ENCODE assay signal across 20 mouse cellular contexts in genomic region chr7:58829111-58829510, GRCm38 (mm10).
DNase-seq lines count a peak whose midpoint lies in the region; ATAC-seq and TF ChIP-seq lines count a peak whose summit lies in the region.
"Had no signal": no experiment of that assay in that cellular context is flagged by ENCODE, and none has a peak within 500 bp of the region (broad histone marks: within the 10 kb centered on the region; RNA-seq: fewer than 3 reads in every experiment).

No protein-coding gene starts in this region.

- TF ChIP-seq POLR2A in liver, adult 2 months (IDR thresholded peaks at IDR 0.05; ENCODE audit: extremely low read depth, insufficient read depth, low read length), result no peak

- no peak overlapping the region; the same call in 1 of the 2 replicates for H3K4me3 ChIP-seq in liver, adult 2 months (ENCODE audit: insufficient read depth, low read depth, low read length)
- no peak overlapping the region for H3K4me3 ChIP-seq in liver, embryonic 11.5 days (ENCODE audit: low read depth, low read length)
- no peak overlapping the region for H3K4me3 ChIP-seq in lung, postnatal 0 days (ENCODE audit: low read depth, low read length)
- H3K4me3 ChIP-seq: forebrain, embryonic 12.5 days; hindbrain, embryonic 12.5 days had no signal

- H3K27ac ChIP-seq in liver, adult 2 months (replicated peaks; ENCODE audit: insufficient read depth, low read depth, low read length), result no peak overlapping the region
- no peak overlapping the region for H3K27ac ChIP-seq in liver, embryonic 11.5 days (ENCODE audit: low read depth, low read length)
- no peak overlapping the region for H3K27ac ChIP-seq in lung, postnatal 0 days (ENCODE audit: low read length)
- H3K27ac ChIP-seq: forebrain, embryonic 12.5 days; hindbrain, embryonic 12.5 days; liver, embryonic 14.5 days; stomach, postnatal 0 days had no signal

- peak; percentile 5 for DNase-seq in liver, adult 2 months (ENCODE audit: extremely low read depth, low read depth, low spot score)
- no peak for DNase-seq in liver, embryonic 11.5 days (ENCODE audit: low spot score)
- DNase-seq in adipocyte (ENCODE audit: low spot score), result peak; percentile 50
- DNase-seq in lung, postnatal 0 days (ENCODE audit: low spot score), result peak; percentile 27
- DNase-seq in left cerebral cortex, adult 18-20 months (ENCODE audit: low spot score in 2 of 2), result no peak
- no peak for DNase-seq in testis, postnatal 14 days (ENCODE audit: low spot score)
- DNase-seq in urinary bladder, postnatal 25 days (ENCODE audit: low spot score), result no peak
- DNase-seq: cerebellum, adult 9-11 months; gastrocnemius, postnatal 14 days; kidney, postnatal 4 days; layer of hippocampus, postnatal 36 days; left cerebral cortex, postnatal 4 days; right cerebral cortex, postnatal 14 days; thymus, postnatal 36 days had no signal

- TF ChIP-seq EP300 in lung, postnatal 0 days (IDR thresholded peaks at IDR 0.05), result no peak

- WGBS in liver, adult 2 months, result 49% methylated on average over 5 of the region's 5 CpGs
- 75% methylated on average over 5 of the region's 5 CpGs for WGBS in liver, embryonic 11.5 days
- 53% methylated on average over 5 of the region's 5 CpGs for WGBS in lung, postnatal 0 days

- no peaks in the 10 kb centered on the region for H3K9me3 ChIP-seq in liver, embryonic 11.5 days (ENCODE audit: control insufficient read depth, low read length)
- no peaks in the 10 kb centered on the region for H3K9me3 ChIP-seq in lung, postnatal 0 days (ENCODE audit: low read length)
- H3K9me3 ChIP-seq: forebrain, embryonic 12.5 days; hindbrain, embryonic 12.5 days had no signal

- no peaks in the 10 kb centered on the region for H3K4me1 ChIP-seq in liver, adult 2 months (ENCODE audit: control insufficient read depth, insufficient read depth, low read length)
- H3K4me1 ChIP-seq in liver, embryonic 11.5 days (replicated peaks; ENCODE audit: control insufficient read depth, insufficient read depth, low read length), result no peaks in the 10 kb centered on the region
- no peaks in the 10 kb centered on the region for H3K4me1 ChIP-seq in lung, postnatal 0 days (ENCODE audit: insufficient read depth, low read depth, low read length)
- H3K4me1 ChIP-seq: forebrain, embryonic 12.5 days; hindbrain, embryonic 12.5 days had no signal

- no peaks in the 10 kb centered on the region for H3K79me2 ChIP-seq in liver, adult 2 months (ENCODE audit: control insufficient read depth, insufficient read depth, low read length)

- no peaks in the 10 kb centered on the region for H3K27me3 ChIP-seq in liver, adult 2 months (ENCODE audit: control insufficient read depth, insufficient read depth, low read length)
- H3K27me3 ChIP-seq in liver, embryonic 11.5 days (replicated peaks; ENCODE audit: control insufficient read depth, insufficient read depth, low read length), result no peaks in the 10 kb centered on the region
- no peaks in the 10 kb centered on the region for H3K27me3 ChIP-seq in lung, postnatal 0 days (replicated peaks; ENCODE audit: insufficient read depth, low read length)
- H3K27me3 ChIP-seq: forebrain, embryonic 12.5 days; hindbrain, embryonic 12.5 days had no signal

- H3K4me2 ChIP-seq in liver, embryonic 11.5 days, result no peak overlapping the region
- no peak overlapping the region for H3K4me2 ChIP-seq in lung, postnatal 0 days (replicated peaks; ENCODE audit: low read depth, low read length)
- H3K4me2 ChIP-seq: forebrain, embryonic 12.5 days; hindbrain, embryonic 12.5 days had no signal

- no peak for ATAC-seq in liver, embryonic 11.5 days (replicated peaks; ENCODE audit: low FRiP score)
- ATAC-seq in lung, postnatal 0 days, result peak; percentile 40
- ATAC-seq in monocyte, adult 5-6 weeks (replicated peaks; ENCODE audit: insufficient number of reproducible peaks, low FRiP score, low TSS enrichment, poor library complexity, severe bottlenecking), result peak; percentile 76
- ATAC-seq: intestine, embryonic 16.5 days had no signal

- no peak for TF ChIP-seq CTCF in liver, adult 2 months (IDR thresholded peaks at IDR 0.05; ENCODE audit: low read depth, low read length)
- TF ChIP-seq CTCF in lung, postnatal 0 days (IDR thresholded peaks at IDR 0.05), result no peak

- no peak overlapping the region for H3K9ac ChIP-seq in liver, adult 2 months (ENCODE audit: low read depth, low read length)
- H3K9ac ChIP-seq in liver, embryonic 11.5 days (ENCODE audit: low read depth, low read length), result no peak overlapping the region
- H3K9ac ChIP-seq in lung, postnatal 0 days (replicated peaks; ENCODE audit: low read depth), result no peak overlapping the region
- H3K9ac ChIP-seq: forebrain, embryonic 12.5 days; hindbrain, embryonic 12.5 days; liver, embryonic 14.5 days had no signal

- no peaks in the 10 kb centered on the region for H3K36me3 ChIP-seq in liver, adult 2 months (ENCODE audit: control insufficient read depth, insufficient read depth, low read length)
- H3K36me3 ChIP-seq in liver, embryonic 11.5 days (ENCODE audit: control insufficient read depth, insufficient read depth, low read length), result no peaks in the 10 kb centered on the region
- no peaks in the 10 kb centered on the region for H3K36me3 ChIP-seq in lung, postnatal 0 days (ENCODE audit: insufficient read depth, low read length)
- H3K36me3 ChIP-seq: hindbrain, embryonic 12.5 days had no signal

Comparison
In these comparisons a context has a peak if more than half of its experiments do, and no peak if none do; other contexts are left out.
1. DNase-seq: peak in liver, adult 2 months (single experiment), adipocyte (single experiment) and lung, postnatal 0 days (single experiment); none in liver, embryonic 11.5 days (single experiment), left cerebral cortex, adult 18-20 months (0 of 2), testis, postnatal 14 days (single experiment) and urinary bladder, postnatal 25 days (single experiment).